Mouse (Mus musculus) forebrain, embryonic 16.5 days (tissue): ENCODE data around the gene Rraga. TPM values are rescaled to one million over a fixed set of nuclear protein-coding genes. Genes with fewer than 3 reads are reported as not detected.

Source experiments
- ATAC-seq: fragments of 200-750 bp; cut with Nextera tagmentation; 2 replicates; pipeline ENCODE4 v1.8.0; 2017; ENCODE audit warnings: mild to moderate bottlenecking, moderate library complexity
- H3K27ac ChIP-seq: fragments of 300-500 bp; sonication (generic); 2 replicates; pipeline ENCODE4 v1.5.1; 2014; ENCODE audit warnings: low read length, control low read depth
- H3K27me3 ChIP-seq: fragments of 300-500 bp; sonication (generic); replicated peaks from 2 replicates; pipeline ENCODE4 v1.6.1; 2014; ENCODE audit warnings: low read length; ENCODE audit not compliant: control insufficient read depth, insufficient read depth
- H3K36me3 ChIP-seq: fragments of 300-500 bp; sonication (generic); 2 replicates; pipeline ENCODE4 v1.6.1; 2014; ENCODE audit not compliant: control insufficient read depth, insufficient read depth
- H3K4me1 ChIP-seq: fragments of 300-500 bp; sonication (generic); replicated peaks from 2 replicates; pipeline ENCODE4 v1.6.1; 2014; ENCODE audit warnings: low read length; ENCODE audit not compliant: control insufficient read depth, insufficient read depth
- H3K4me2 ChIP-seq: fragments of 300-500 bp; sonication (generic); 2 replicates; pipeline ENCODE4 v1.6.1; 2014; ENCODE audit warnings: mild to moderate bottlenecking, low read length, control low read depth
- H3K4me3 ChIP-seq: fragments of 300-500 bp; sonication (generic); replicated peaks from 2 replicates; pipeline ENCODE4 v1.5.1; 2014; ENCODE audit warnings: mild to moderate bottlenecking, low read length, control low read depth
- H3K9ac ChIP-seq: fragments of 300-500 bp; sonication (generic); replicated peaks from 2 replicates; pipeline ENCODE4 v1.6.1; 2014; ENCODE audit warnings: low read depth, low read length, control low read depth
- H3K9me3 ChIP-seq: fragments of 300-500 bp; sonication (generic); 2 replicates; pipeline ENCODE4 v1.6.1; 2016; ENCODE audit warnings: low read length; ENCODE audit not compliant: control insufficient read depth
- WGBS: fragments of 180-500 bp; shearing (Covaris S2); extraction: QIAGEN DNeasy Blood & Tissue Kit; methylation state at CpG from one replicate; pipeline ENCODE4 v1.1.7; 2014; 5-methylcytosine and 5-hydroxymethylcytosine counted together
- polyA plus RNA-seq: library from polyadenylated mRNA; unstranded; fragments of >200 nt; fragmentation: Nextera tagmentation; extraction: Ambion mirVana; gene quantifications from 2 replicates; pipeline ENCODE4 v1.2.1, GENCODE M21; 2015

The Rraga gene
- polyA plus RNA-seq, 1 experiment from 2014 or later, result 135 TPM

DNA sequence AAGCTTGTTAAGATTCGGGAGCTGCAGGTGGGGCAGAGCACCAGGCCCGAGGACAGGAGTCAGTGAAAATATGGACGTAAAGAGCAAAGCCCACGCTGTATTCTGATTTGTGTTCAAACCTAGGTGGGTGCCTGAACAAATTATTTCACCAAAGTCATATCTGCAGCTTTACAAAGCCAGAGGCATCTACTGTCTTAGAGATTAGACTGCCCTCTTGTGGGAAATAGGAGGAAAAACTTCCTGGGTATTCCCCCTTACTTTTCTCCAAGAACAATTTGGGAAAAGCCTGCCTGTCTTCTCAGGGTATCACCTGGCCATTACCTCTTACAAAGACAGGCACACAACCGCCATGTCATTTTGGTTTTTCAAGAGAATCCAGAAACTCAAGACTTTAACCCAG lies 29.9 kb upstream of the Rraga start:
- ATAC-seq, result 0 out of 2 replicates have a peak, but pooled peaks have one; percentile 31
- H3K4me1 ChIP-seq, result no peaks in the 10 kb centered on the region
- H3K9ac ChIP-seq, result no peak overlapping the region
- no peak overlapping the region for H3K27ac ChIP-seq
- no peaks in the 10 kb centered on the region for H3K36me3 ChIP-seq
- H3K4me2 ChIP-seq, result no peak overlapping the region
- no peak overlapping the region for H3K4me3 ChIP-seq
- no peaks in the 10 kb centered on the region for H3K27me3 ChIP-seq
- no peaks in the 10 kb centered on the region for H3K9me3 ChIP-seq
- WGBS, result 61% methylated on average over 5 of the region's 5 CpGs

DNA sequence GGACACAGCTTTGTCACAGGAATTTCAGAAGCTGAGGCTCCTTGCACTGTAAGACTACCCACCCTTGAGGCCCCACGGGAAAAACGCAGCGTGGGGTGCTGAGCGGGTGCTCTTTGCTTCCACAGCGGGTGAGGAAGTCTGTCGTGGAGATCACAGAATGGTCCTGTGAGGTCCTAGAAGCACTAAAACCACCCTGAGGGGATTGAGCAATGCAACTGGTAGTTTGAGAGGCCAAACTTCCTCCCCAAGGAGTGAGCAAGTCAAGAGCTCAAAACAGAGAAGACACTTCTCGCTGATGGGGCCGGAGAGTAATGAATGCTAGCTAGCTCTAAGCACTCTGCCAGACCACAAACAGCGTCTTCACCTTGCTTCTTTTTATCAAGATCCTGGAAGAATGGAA lies 27.1 kb upstream of the Rraga start:
- ATAC-seq, result no peak

DNA sequence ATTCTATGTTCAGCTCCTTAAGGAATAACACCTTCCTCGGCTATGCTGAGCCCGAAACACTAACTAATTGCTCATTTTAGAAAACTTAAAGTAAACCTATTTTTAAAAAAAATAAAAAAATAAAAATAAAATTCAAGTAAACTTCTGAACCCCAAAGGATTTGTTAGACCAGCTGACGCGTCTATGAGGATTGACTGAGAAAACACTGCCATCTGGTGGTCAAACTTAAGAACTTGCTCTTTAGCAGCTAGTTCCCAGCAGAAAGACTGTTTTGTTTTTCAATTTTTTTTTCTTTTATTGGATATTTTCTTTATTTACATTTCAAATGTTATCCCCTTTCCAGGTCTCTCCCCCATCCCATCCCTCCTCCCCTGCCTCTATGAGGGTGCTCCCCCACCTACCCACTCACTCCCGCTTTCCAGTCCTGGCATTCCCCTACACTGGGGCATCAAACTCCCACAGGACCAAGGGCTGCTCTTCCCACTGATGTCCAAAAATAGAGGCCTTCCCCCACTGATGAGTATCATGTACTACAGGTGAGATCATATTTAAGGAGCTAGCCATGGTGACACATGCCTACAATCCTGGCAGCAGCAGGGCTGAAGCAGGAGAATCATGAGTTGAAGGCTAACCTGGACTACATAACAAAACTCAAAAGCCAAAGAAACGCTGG lies 20.3 kb upstream of the Rraga start:
- Histone ChIP-seq H3K9me3 (no peaks in the 10 kb centered on the region), H3K4me1 (no peaks in the 10 kb centered on the region), H3K27me3 (no peaks in the 10 kb centered on the region), H3K27ac (no peak overlapping the region), H3K4me3 (no peak overlapping the region), H3K4me2 (no peak overlapping the region), H3K9ac (no peak overlapping the region), H3K36me3 (no peaks in the 10 kb centered on the region)
- 22% methylated on average over 6 of the region's 6 CpGs for WGBS
- peak; percentile 77 for ATAC-seq

More for the DNA sequence above, 27.1 kb upstream of the Rraga start:
- Histone ChIP-seq H3K9me3 (no peaks in the 10 kb centered on the region), H3K9ac (no peak overlapping the region), H3K27me3 (no peaks in the 10 kb centered on the region), H3K4me2 (no peak overlapping the region), H3K27ac (no peak overlapping the region), H3K4me1 (no peaks in the 10 kb centered on the region), H3K36me3 (no peaks in the 10 kb centered on the region), H3K4me3 (no peak overlapping the region)
- WGBS, result 84% methylated on average over 9 of the region's 9 CpGs

DNA sequence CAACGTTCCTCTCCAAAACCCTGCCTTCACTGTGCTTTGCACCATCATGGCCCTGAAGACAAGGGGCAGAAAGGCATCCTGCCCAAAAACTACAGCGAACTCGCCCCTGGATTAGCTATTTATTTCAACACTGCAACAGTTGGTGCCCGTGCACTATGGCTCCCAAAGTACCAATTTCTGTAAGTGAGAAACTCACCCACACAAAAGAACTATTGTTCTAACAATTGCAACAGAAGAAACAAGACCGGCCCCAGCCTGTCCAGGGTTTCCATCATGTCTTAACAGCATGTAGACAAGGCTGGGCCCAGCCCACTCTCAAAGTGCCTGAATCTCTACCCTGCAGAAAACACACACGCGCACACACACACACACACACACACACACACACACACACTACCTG lies 18.1 kb upstream of the Rraga start:
- H3K27ac ChIP-seq, result no peak overlapping the region
- H3K4me1 ChIP-seq, result no peaks in the 10 kb centered on the region
- no peak for ATAC-seq
- H3K9ac ChIP-seq, result no peak overlapping the region
- H3K27me3 ChIP-seq, result no peaks in the 10 kb centered on the region
- no peaks in the 10 kb centered on the region for H3K36me3 ChIP-seq
- H3K4me3 ChIP-seq, result no peak overlapping the region
- 57% methylated on average over 7 of the region's 7 CpGs for WGBS
- H3K9me3 ChIP-seq, result no peaks in the 10 kb centered on the region
- no peak overlapping the region for H3K4me2 ChIP-seq

DNA sequence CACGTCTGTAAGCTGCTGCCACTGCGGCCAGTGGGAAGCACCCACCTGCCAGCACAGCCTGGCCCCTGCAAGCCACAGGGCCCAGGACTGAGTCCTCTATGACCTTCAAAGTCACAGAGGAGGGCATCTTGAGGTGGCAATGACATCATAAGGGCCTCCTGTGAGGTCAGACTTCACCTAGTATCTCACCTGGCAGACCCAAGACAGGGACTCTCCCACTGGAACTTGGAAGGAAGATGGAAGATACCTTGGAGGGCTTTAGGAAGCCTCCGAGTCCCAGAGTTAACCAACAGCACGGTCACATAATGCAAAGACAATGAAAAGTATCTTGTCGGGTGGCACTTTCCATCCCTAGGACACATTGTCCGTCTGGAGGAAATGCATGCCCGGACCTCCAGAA lies 17.2 kb upstream of the Rraga start, which contains the start of gene Saxo1:
Gene Saxo1 (minus strand): TSS at position 101 of the 400 bp plus-strand sequence.
- no peak within 1 kb of the TSS for H3K9ac ChIP-seq
- no peaks in the 10 kb centered on the region for H3K4me1 ChIP-seq
- H3K4me3 ChIP-seq, result no peak within 1 kb of the TSS
- WGBS, result 96% methylated on average over 7 of the region's 7 CpGs
- no peaks in the 10 kb centered on the region for H3K36me3 ChIP-seq
- no peaks in the 10 kb centered on the region for H3K9me3 ChIP-seq
- H3K27ac ChIP-seq, result no peak within 1 kb of the TSS
- no peak for ATAC-seq
- no peaks in the 10 kb centered on the region for H3K27me3 ChIP-seq
- H3K4me2 ChIP-seq, result no peak within 1 kb of the TSS

DNA sequence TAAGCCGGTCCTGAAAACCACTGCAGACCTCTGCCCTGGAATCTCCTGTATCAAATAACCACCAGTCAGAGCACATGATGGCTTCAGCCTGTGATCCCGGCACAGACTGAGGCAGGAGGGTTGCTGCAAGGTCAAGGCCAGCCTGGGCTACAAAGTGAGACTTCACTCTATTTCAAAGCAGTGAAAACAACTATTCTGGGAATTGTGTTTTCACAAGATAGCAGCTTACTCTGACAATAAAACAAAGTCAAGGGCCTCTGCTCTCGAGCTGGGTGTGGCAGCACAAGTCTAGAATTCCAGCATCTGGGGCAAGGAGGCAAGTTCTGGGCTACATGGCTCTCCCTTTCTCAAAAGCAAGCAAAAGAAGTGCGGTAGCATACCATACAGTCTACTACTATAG lies 16.5 kb upstream of the Rraga start:
- 83% methylated on average over 4 of the region's 4 CpGs for WGBS
- no peak for ATAC-seq
- H3K27me3 ChIP-seq, result no peaks in the 10 kb centered on the region
- H3K4me3 ChIP-seq, result no peak overlapping the region
- no peak overlapping the region for H3K9ac ChIP-seq
- H3K9me3 ChIP-seq, result no peaks in the 10 kb centered on the region
- no peak overlapping the region for H3K27ac ChIP-seq
- no peak overlapping the region for H3K4me2 ChIP-seq
- no peaks in the 10 kb centered on the region for H3K4me1 ChIP-seq
- H3K36me3 ChIP-seq, result no peaks in the 10 kb centered on the region

DNA sequence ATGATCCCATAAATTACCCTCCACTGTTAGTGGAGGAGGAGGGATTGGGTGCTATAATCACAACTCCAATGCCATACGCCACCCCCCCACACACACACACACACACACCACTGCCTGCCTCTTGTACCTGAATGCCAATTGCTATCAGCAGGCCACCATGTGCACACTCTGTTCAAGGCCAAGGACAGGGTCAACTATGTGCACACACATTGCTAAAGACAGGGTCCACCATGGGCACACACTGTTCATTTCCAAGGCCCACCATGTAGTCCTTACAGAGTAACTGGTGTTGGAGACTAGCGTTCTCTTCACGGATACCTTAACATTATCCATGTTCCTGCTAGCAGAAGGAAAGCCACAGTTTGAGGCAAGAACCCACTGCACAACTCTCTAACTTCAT lies 14.4 kb upstream of the Rraga start:
- H3K36me3 ChIP-seq, result no peaks in the 10 kb centered on the region
- H3K27ac ChIP-seq, result no peak overlapping the region
- H3K4me2 ChIP-seq, result no peak overlapping the region
- WGBS, result 96% methylated on average over 3 of the region's 3 CpGs
- H3K4me3 ChIP-seq, result no peak overlapping the region
- H3K4me1 ChIP-seq, result no peaks in the 10 kb centered on the region
- H3K27me3 ChIP-seq, result no peaks in the 10 kb centered on the region
- H3K9ac ChIP-seq, result no peak overlapping the region
- H3K9me3 ChIP-seq, result no peaks in the 10 kb centered on the region
- ATAC-seq, result no peak

DNA sequence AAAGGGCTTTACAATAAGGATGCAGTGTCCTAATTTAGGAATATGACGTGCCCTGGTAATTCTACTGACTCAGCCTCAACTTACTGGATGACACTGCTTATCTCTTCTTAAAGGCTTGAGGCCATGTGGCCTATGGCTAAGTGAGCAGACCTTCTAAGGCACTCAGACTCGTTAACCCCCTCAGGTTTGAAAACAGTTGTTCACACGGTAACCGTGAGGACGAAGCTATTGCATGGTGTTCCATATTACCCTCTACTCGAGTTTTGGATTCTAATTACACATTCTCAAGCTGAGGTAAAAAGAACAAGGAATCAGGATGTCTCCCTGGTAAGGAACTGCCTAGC lies 557 bp upstream of the Rraga start:
- peak overlapping the region; percentile 71 for H3K4me3 ChIP-seq
- 9% methylated on average over 6 of the region's 6 CpGs for WGBS
- H3K36me3 ChIP-seq, result no peaks in the 10 kb centered on the region
- H3K9ac ChIP-seq, result peak overlapping the region; percentile 94
- H3K4me1 ChIP-seq, result peaks cover 23% of the 10 kb centered on the region
- 0 out of 2 replicates have a peak, but pooled peaks cover 3% of the 10 kb centered on the region for H3K27me3 ChIP-seq
- peak; percentile 39 for ATAC-seq
- H3K4me2 ChIP-seq, result peak overlapping the region; percentile 49
- no peaks in the 10 kb centered on the region for H3K9me3 ChIP-seq
- H3K27ac ChIP-seq, result peak overlapping the region; percentile 98

DNA sequence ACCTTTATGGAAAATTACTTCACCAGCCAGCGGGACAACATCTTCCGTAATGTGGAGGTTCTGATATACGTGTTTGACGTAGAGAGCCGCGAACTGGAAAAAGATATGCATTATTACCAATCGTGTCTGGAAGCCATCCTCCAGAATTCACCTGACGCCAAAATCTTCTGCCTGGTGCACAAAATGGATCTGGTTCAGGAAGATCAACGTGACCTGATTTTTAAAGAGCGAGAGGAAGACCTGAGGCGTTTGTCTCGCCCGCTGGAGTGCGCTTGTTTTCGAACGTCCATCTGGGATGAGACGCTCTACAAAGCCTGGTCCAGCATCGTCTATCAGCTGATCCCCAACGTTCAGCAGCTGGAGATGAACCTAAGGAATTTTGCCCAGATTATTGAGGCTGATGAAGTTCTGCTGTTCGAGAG lies 663 bp downstream of the Rraga start:
- H3K4me2 ChIP-seq, result peak overlapping the region; percentile 95
- H3K9ac ChIP-seq, result peak overlapping the region; percentile 94
- H3K27me3 ChIP-seq, result 0 out of 2 replicates have a peak, but pooled peaks cover 3% of the 10 kb centered on the region
- no peaks in the 10 kb centered on the region for H3K36me3 ChIP-seq
- no peaks in the 10 kb centered on the region for H3K9me3 ChIP-seq
- under 1% methylated on average over 20 of the region's 20 CpGs for WGBS
- peak overlapping the region; percentile 98 for H3K27ac ChIP-seq
- no peak for ATAC-seq
- H3K4me1 ChIP-seq, result peaks cover 23% of the 10 kb centered on the region
- H3K4me3 ChIP-seq, result peak overlapping the region; percentile 71
